Mouse (Mus musculus) heart, adult 2 months (tissue): ENCODE measurements around the gene Lrrc25.

Experiments used
- CTCF ChIP-seq: fragments of 200-600 bp; IDR thresholded peaks from 2 replicates; pipeline ENCODE4 v1.8.1; 2022; ENCODE audit warnings: antibody characterized with exemption, mild to moderate bottlenecking, moderate library complexity
- EP300 ChIP-seq: fragments of 200-500 bp; IDR thresholded peaks from 2 replicates; pipeline ENCODE4 v1.6.1; 2011; ENCODE audit warnings: low read depth, low read length, control low read depth; ENCODE audit not compliant: insufficient read depth
- POLR2A ChIP-seq: fragments of 200-500 bp; IDR thresholded peaks from 2 replicates; pipeline ENCODE4 v1.6.1; 2011; ENCODE audit warnings: mild to moderate bottlenecking, low read depth, low read length, control low read depth; ENCODE audit not compliant: insufficient read depth

- no peak for TF ChIP-seq POLR2A
- TF ChIP-seq EP300, result no peak
- TF ChIP-seq CTCF, result no peak
Measured at GRCm38 (mm10) chr8:70595811-70596210, 20.1 kb upstream of the Lrrc25 start.
